Comparison of ENCODE assay signal across 15 mouse cellular contexts in genomic region chr13:9128707-9129314, GRCm38 (mm10). TPM values are rescaled to one million over a fixed set of nuclear protein-coding genes. Genes with fewer than 3 reads are reported as not detected.
A peak's percentile ranks its signal among the peaks of the same experiment; 100 is the strongest.
DNase-seq lines count a peak whose midpoint lies in the region; ATAC-seq and TF ChIP-seq lines count a peak whose summit lies in the region.
"Had no signal": no experiment of that assay in that cellular context is flagged by ENCODE, and none has a peak within 500 bp of the region (broad histone marks: within the 10 kb centered on the region; RNA-seq: fewer than 3 reads in every experiment).

No protein-coding gene starts in this region.

- peaks cover 29% of the 10 kb centered on the region for H3K79me2 ChIP-seq in myocyte (ENCODE audit: control insufficient read depth, insufficient read depth)

- H3K27me3 ChIP-seq in intestine, embryonic 16.5 days (replicated peaks; ENCODE audit: control insufficient read depth, insufficient read depth, low read length) = no peaks in the 10 kb centered on the region
- no peaks in the 10 kb centered on the region for H3K27me3 ChIP-seq in myocyte (ENCODE audit: control insufficient read depth, insufficient read depth, insufficient read length)
- H3K27me3 ChIP-seq in forebrain, embryonic 12.5 days = no peaks in the 10 kb centered on the region
- H3K27me3 ChIP-seq: hindbrain, embryonic 15.5 days; limb, embryonic 12.5 days had no signal

- TF ChIP-seq CTCF in layer of hippocampus, adult 2 months (conservative IDR thresholded peaks at IDR 0.05) = no peak

- no peak overlapping the region for H3K4me3 ChIP-seq in layer of hippocampus, adult 2 months
- H3K4me3 ChIP-seq in brown adipose tissue, adult 24 weeks (ENCODE audit: insufficient read depth, low read depth, low read length) = no peak overlapping the region
- no peak overlapping the region for H3K4me3 ChIP-seq in intestine, embryonic 16.5 days (ENCODE audit: low read length)
- no peak overlapping the region for H3K4me3 ChIP-seq in myocyte
- H3K4me3 ChIP-seq in forebrain, embryonic 12.5 days (replicated peaks) = no peak overlapping the region
- H3K4me3 ChIP-seq: forebrain, embryonic 10.5 days; hindbrain, embryonic 15.5 days; limb, embryonic 12.5 days; midbrain, embryonic 10.5 days had no signal

- peak; percentile 86 for ATAC-seq in intestine, embryonic 16.5 days
- no peak for ATAC-seq in activated CD4-positive, CD25-positive, alpha-beta regulatory T cell, adult 4 months
- no peak for ATAC-seq in forebrain, embryonic 12.5 days (ENCODE audit: low FRiP score)

- peak overlapping the region; percentile 12; the same call in 1 of the 2 replicates for H3K27ac ChIP-seq in layer of hippocampus, adult 2 months
- peak overlapping the region; percentile 15; the same call in 1 of the 2 replicates for H3K27ac ChIP-seq in brown adipose tissue, adult 24 weeks (replicated peaks; ENCODE audit: low read depth, low read length)
- no peak overlapping the region for H3K27ac ChIP-seq in intestine, embryonic 16.5 days (ENCODE audit: low read length)
- H3K27ac ChIP-seq in forebrain, embryonic 12.5 days = no peak overlapping the region
- H3K27ac ChIP-seq: forebrain, embryonic 10.5 days; hindbrain, embryonic 15.5 days; limb, embryonic 12.5 days; midbrain, embryonic 10.5 days had no signal

- peaks cover 6% of the 10 kb centered on the region; the same call in 1 of the 2 replicates for H3K4me1 ChIP-seq in brown adipose tissue, adult 24 weeks (ENCODE audit: control insufficient read depth, insufficient read depth, insufficient read length, low read length)
- H3K4me1 ChIP-seq in intestine, embryonic 16.5 days (ENCODE audit: control insufficient read depth, insufficient read depth, low read length) = no peaks in the 10 kb centered on the region
- no peaks in the 10 kb centered on the region for H3K4me1 ChIP-seq in forebrain, embryonic 12.5 days
- H3K4me1 ChIP-seq: forebrain, embryonic 10.5 days; hindbrain, embryonic 15.5 days; limb, embryonic 12.5 days; midbrain, embryonic 10.5 days had no signal

- H3ac ChIP-seq in myocyte (ENCODE audit: control insufficient read depth, insufficient read length) = no peak overlapping the region

- H3K9ac ChIP-seq in intestine, embryonic 16.5 days (ENCODE audit: low read depth, low read length) = no peak overlapping the region
- no peak overlapping the region for H3K9ac ChIP-seq in forebrain, embryonic 12.5 days
- H3K9ac ChIP-seq: hindbrain, embryonic 15.5 days; limb, embryonic 12.5 days had no signal

- no peak overlapping the region for H3K4me2 ChIP-seq in intestine, embryonic 16.5 days (ENCODE audit: low read depth, low read length)
- peak overlapping the region; percentile 46 for H3K4me2 ChIP-seq in myocyte (ENCODE audit: low read depth)
- H3K4me2 ChIP-seq in forebrain, embryonic 12.5 days = no peak overlapping the region
- H3K4me2 ChIP-seq: hindbrain, embryonic 15.5 days; limb, embryonic 12.5 days had no signal

- TF ChIP-seq POLR2A in myocyte (IDR thresholded peaks at IDR 0.05; ENCODE audit: insufficient read length, low read depth) = no peak

- no peak for DNase-seq in layer of hippocampus, adult 2 months (ENCODE audit: low spot score in 2 of 2)
- DNase-seq in layer of hippocampus, postnatal 14 days (ENCODE audit: low spot score in 2 of 2) = no peak
- no peak for DNase-seq in adrenal gland, postnatal 10 days
- DNase-seq: embryo, embryonic 11 days; gastrocnemius, postnatal 10 days; right cerebral cortex, adult 18-20 months had no signal

- no peaks in the 10 kb centered on the region for H3K9me3 ChIP-seq in intestine, embryonic 16.5 days (ENCODE audit: control insufficient read depth, low read length)
- H3K9me3 ChIP-seq in forebrain, embryonic 12.5 days = no peaks in the 10 kb centered on the region
- H3K9me3 ChIP-seq: forebrain, embryonic 10.5 days; hindbrain, embryonic 15.5 days; limb, embryonic 12.5 days; midbrain, embryonic 10.5 days had no signal

- 81% methylated on average over 6 of the region's 6 CpGs for WGBS in intestine, embryonic 16.5 days
- WGBS in forebrain, embryonic 12.5 days = 94% methylated on average over 6 of the region's 6 CpGs

- H3K36me3 ChIP-seq in intestine, embryonic 16.5 days (ENCODE audit: control insufficient read depth, insufficient read depth, low read length) = peaks cover 7% of the 10 kb centered on the region; the same call in 1 of the 2 replicates
- H3K36me3 ChIP-seq in myocyte (ENCODE audit: control insufficient read depth, insufficient read depth) = peaks cover 48% of the 10 kb centered on the region
- H3K36me3 ChIP-seq in forebrain, embryonic 12.5 days (replicated peaks) = peaks cover 51% of the 10 kb centered on the region

TF ChIP-seq in myocyte, 11 proteins besides CTCF, POLR2A, EP300 and RAD21:
- TF ChIP-seq USF1 (IDR thresholded peaks at IDR 0.05; ENCODE audit: low read depth) (peak; percentile 1), MYOG (IDR thresholded peaks at IDR 0.05; ENCODE audit: control insufficient read depth in 1 of 3, insufficient read depth in 1 of 3, insufficient read length in 2 of 3, low read depth in 2 of 3) (peak in 2 of 3 experiments; percentile 33 to 55), MAX (IDR thresholded peaks at IDR 0.05; ENCODE audit: low read depth) (no peak), MYOD1 (IDR thresholded peaks at IDR 0.05; ENCODE audit: control insufficient read depth in 1 of 3, insufficient read length in 2 of 3, low read depth in 2 of 3) (peak in 1 of 3 experiments; percentile 33)

RNA-seq across cellular contexts. Expression of gene Larp4b, which starts 35.1 kb away (rescaled TPM):
- 10 to 100 TPM; 72.7 to 76.8 TPM for total RNA-seq in layer of hippocampus, adult 2 months (2021)
- total RNA-seq in layer of hippocampus, postnatal 14 days (2021) = 10 to 100 TPM; 86.7 to 88.1 TPM
- polyA plus RNA-seq in brown adipose tissue, adult 24 weeks (2012; ENCODE audit: insufficient read depth, insufficient read length, missing spikeins) = 24.5 and 24.6 TPM in 2 replicates
- 32.1 and 36.6 TPM in 2 replicates for polyA plus RNA-seq in intestine, embryonic 16.5 days (2015; fragmentation: Nextera tagmentation; extraction: Ambion mirVana)
- 20.3 TPM for polyA plus RNA-seq in myocyte (2012; fragmentation: generic; extraction: Trizol)
- 10 to 100 TPM; 29.8 to 36.9 TPM for polyA plus RNA-seq in activated CD4-positive, CD25-positive, alpha-beta regulatory T cell, adult 4 months (2017; shearing (Covaris generic))
- 45.2 and 48.0 TPM in 2 replicates for polyA plus RNA-seq in forebrain, embryonic 12.5 days (2016; fragmentation: Nextera tagmentation; extraction: Ambion mirVana)
- 10 to 100 TPM; 59.9 to 68.7 TPM for total RNA-seq in adrenal gland, postnatal 10 days (2021)

Comparison
In these comparisons a context has a peak if more than half of its experiments do, and no peak if none do; other contexts are left out.
1. H3K27ac ChIP-seq: peak in layer of hippocampus, adult 2 months (single experiment) and brown adipose tissue, adult 24 weeks (single experiment); none in intestine, embryonic 16.5 days (single experiment) and forebrain, embryonic 12.5 days (single experiment).